Mouse (Mus musculus) neural tube, embryonic 14.5 days (tissue): ENCODE measurements at regions not wholly inside any gene's neighbourhood (a gene's known extent, or its start where the extent isn't known, plus 50 kb on each side); places are given as distances from the start of the nearest gene placed in this dataset.
A peak's percentile ranks its signal among the peaks of the same experiment; 100 is the strongest.

Experiments
- ATAC-seq: fragments of 200-750 bp; cut with Nextera tagmentation; 2 replicates; pipeline ENCODE4 v1.8.0; 2017; ENCODE audit warnings: low read depth, mild to moderate bottlenecking, moderate TSS enrichment, moderate library complexity
- H3K27ac ChIP-seq: fragments of 300-500 bp; sonication (generic); 2 replicates; pipeline ENCODE4 v1.5.1; 2014; ENCODE audit warnings: low read depth, mild to moderate bottlenecking, control low read depth, low read length, moderate library complexity, mixed read lengths
- H3K27me3 ChIP-seq: fragments of 300-500 bp; sonication (generic); 2 replicates; pipeline ENCODE4 v1.6.1; 2014; ENCODE audit warnings: low read length; ENCODE audit not compliant: control insufficient read depth, insufficient read depth
- H3K36me3 ChIP-seq: fragments of 300-500 bp; sonication (generic); 2 replicates; pipeline ENCODE4 v1.6.1; 2014; ENCODE audit warnings: low read length, mixed read lengths; ENCODE audit not compliant: control insufficient read depth, insufficient read depth
- H3K4me1 ChIP-seq: fragments of 300-500 bp; sonication (generic); 2 replicates; pipeline ENCODE4 v1.6.1; 2014; ENCODE audit warnings: low read length; ENCODE audit not compliant: control insufficient read depth, insufficient read depth
- H3K4me2 ChIP-seq: fragments of 300-500 bp; sonication (generic); 2 replicates; pipeline ENCODE4 v1.6.1; 2014; ENCODE audit warnings: mild to moderate bottlenecking, low read depth, low read length, control low read depth
- H3K4me3 ChIP-seq: fragments of 300-500 bp; sonication (generic); 2 replicates; pipeline ENCODE4 v1.5.1; 2014; ENCODE audit warnings: low read depth, low read length, control low read depth, mixed read lengths
- H3K9ac ChIP-seq: fragments of 300-500 bp; sonication (generic); replicated peaks from 2 replicates; pipeline ENCODE4 v1.6.1; 2014; ENCODE audit warnings: low read depth, mild to moderate bottlenecking, control low read depth, low read length, mixed read lengths
- H3K9me3 ChIP-seq: fragments of 300-500 bp; sonication (generic); 2 replicates; pipeline ENCODE4 v1.6.1; 2016; ENCODE audit warnings: low read length; ENCODE audit not compliant: control insufficient read depth
- WGBS: fragments of 180-500 bp; shearing (Covaris S2); extraction: QIAGEN DNeasy Blood & Tissue Kit; methylation state at CpG from one replicate; pipeline ENCODE4 v1.1.7; 2014; 5-methylcytosine and 5-hydroxymethylcytosine counted together

GRCm38 (mm10) chr8:26590591-26591212 is 386.4 kb upstream of the Zfp703 start:
- Histone ChIP-seq H3K9me3 (no peaks in the 10 kb centered on the region), H3K9ac (no peak overlapping the region), H3K36me3 (no peaks in the 10 kb centered on the region), H3K4me2 (no peak overlapping the region), H3K4me3 (no peak overlapping the region), H3K27me3 (no peaks in the 10 kb centered on the region), H3K27ac (no peak overlapping the region), H3K4me1 (peaks cover 19% of the 10 kb centered on the region)
- WGBS, result 82% methylated on average over 2 of the region's 2 CpGs
- ATAC-seq, result no peak

DNA sequence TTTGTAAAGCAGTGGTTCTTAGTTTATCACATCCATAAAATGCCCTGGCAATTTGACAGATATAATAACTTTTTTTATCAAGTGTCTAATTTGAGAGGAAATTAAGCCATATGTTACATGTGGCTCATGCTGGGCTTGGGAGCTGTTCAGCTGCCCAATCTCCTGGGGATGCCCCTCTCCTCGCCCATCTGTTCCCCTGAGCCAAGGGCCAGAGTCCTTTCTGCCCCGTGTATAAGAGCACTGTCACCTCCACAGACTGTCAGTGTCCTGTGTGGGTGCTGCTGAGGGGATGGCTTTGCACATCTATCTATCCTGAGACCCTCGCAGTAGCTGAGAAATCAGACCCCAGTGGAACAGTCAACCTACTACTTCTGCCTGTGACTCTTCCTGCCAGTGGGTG is 385.9 kb upstream of the Zfp703 start:
- WGBS, result 45% methylated on average over 3 of the region's 3 CpGs
- Histone ChIP-seq H3K9ac (no peak overlapping the region), H3K4me2 (no peak overlapping the region), H3K27me3 (no peaks in the 10 kb centered on the region), H3K4me1 (peaks cover 23% of the 10 kb centered on the region), H3K36me3 (no peaks in the 10 kb centered on the region), H3K4me3 (no peak overlapping the region), H3K9me3 (no peaks in the 10 kb centered on the region), H3K27ac (no peak overlapping the region)
- ATAC-seq, result no peak

DNA sequence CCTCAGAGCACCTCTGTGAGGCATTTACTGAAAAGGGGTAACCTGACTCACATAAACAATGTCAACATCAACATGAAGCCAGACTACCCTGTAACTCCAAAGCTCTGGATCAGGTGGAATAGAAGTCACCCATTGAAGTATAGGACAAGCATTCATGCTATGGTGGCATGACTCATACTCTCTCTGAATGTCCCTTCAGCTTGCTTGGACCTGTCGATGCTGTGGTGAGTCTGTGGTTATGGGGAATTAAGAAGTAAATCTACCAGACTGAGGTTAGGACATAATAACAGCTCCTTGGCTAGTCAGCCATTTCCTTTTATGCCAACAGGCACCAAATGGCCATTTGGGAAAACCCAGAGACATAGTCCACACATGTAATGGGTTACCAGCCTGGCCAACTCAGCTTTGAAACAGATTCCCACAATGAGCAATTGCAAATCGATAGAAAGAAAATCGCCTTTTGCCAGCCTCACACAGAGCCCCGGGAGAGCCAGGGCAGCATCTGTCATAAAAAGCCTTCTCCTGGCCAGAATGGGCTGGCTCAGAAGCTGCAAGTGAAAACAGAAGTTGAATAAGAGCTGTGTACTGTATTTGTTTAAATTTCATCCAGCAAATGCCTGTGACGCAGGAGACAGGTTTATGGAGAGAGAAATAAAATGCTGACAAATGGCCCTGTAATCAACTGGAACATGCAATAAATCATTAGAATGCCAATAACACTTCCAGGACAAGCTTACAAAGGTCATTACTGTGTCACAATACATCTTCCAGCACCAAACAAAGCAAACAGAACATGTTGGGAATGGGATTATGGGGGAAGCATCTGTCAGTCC is 383.4 kb upstream of the Zfp703 start:
- Histone ChIP-seq H3K4me3 (no peak overlapping the region), H3K27ac (no peak overlapping the region), H3K27me3 (no peaks in the 10 kb centered on the region), H3K4me2 (no peak overlapping the region), H3K4me1 (peaks cover 28% of the 10 kb centered on the region), H3K36me3 (no peaks in the 10 kb centered on the region), H3K9me3 (no peaks in the 10 kb centered on the region), H3K9ac (no peak overlapping the region)
- ATAC-seq, result peak; percentile 31
- 15% methylated on average over 5 of the region's 5 CpGs for WGBS

DNA sequence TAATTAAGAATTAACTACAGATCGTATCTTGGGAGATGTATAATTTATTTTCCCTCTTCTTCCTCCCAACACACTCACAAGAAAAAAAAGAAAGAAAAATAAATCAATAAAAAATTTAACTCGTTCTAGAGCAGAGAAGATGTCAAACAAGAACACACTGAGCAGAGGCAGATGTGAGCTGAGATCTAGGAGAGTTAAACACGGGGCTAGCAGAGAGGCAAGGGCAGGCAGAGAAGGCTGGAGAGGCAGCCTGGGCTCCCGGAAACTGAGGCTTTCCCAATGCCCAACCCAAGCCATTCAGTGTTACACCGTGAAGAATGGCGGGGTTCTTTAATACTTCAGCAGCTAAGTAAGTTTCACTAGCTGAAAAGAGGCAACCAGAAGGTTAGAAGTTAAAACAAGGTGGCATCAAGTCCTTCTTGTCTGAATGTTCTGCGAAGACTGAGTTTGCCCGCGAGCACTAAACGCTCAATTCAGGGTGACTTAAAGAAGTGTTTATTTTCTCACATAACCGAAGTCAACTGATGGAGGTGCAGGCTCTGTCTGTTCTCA is 382.7 kb upstream of the Zfp703 start:
- H3K27me3 ChIP-seq, result no peaks in the 10 kb centered on the region
- no peaks in the 10 kb centered on the region for H3K36me3 ChIP-seq
- 44% methylated on average over 11 of the region's 11 CpGs for WGBS
- no peak overlapping the region for H3K9ac ChIP-seq
- ATAC-seq, result no peak
- no peak overlapping the region for H3K4me3 ChIP-seq
- H3K4me1 ChIP-seq, result peaks cover 28% of the 10 kb centered on the region
- no peak overlapping the region for H3K27ac ChIP-seq
- no peak overlapping the region for H3K4me2 ChIP-seq
- H3K9me3 ChIP-seq, result no peaks in the 10 kb centered on the region

- 16% methylated on average over 13 of the region's 13 CpGs for WGBS
- peak overlapping the region; percentile 17; the same call in 1 of the 2 replicates for H3K4me2 ChIP-seq
- no peak overlapping the region for H3K4me3 ChIP-seq
- no peaks in the 10 kb centered on the region for H3K27me3 ChIP-seq
- H3K27ac ChIP-seq, result no peak overlapping the region; the same call in 1 of the 2 replicates
- H3K36me3 ChIP-seq, result no peaks in the 10 kb centered on the region
- peaks cover 28% of the 10 kb centered on the region for H3K4me1 ChIP-seq
- peak; percentile 75 for ATAC-seq
- H3K9me3 ChIP-seq, result no peaks in the 10 kb centered on the region
- no peak overlapping the region for H3K9ac ChIP-seq
Measured at GRCm38 (mm10) chr8:26595431-26596018, 381.6 kb upstream of the Zfp703 start.

DNA sequence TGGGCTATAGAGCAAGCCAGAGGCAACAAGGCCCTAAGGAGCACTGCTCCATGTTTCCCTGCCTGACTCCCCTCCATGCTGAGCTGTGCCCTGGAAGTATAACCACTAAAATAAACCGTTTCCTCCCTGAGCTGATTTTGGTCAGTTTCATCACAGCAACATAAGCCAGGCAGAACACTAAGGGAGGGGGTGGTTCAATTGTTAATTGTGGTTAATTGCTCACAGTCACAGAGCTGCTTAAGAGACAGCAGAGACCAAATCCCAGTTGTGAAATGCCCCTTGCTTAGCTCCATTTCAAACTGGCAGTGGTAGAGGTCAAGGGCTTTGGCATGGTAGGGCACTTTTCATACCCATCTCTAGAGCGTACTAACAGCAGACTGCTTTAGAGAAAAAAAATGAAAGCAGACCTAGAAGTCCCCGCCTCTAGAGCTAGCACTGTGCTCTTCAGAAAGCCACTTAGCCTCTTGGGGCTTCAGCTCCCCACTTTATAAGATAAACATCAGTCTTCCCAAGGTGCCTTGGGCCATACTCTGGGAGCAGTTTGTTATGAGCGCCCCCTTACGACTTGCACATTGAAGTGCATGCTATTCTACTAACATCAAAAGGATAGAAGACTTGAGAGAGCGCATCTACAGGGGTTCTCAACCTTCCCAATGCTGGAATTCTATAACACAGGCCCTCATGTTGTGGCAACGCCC is 380.3 kb upstream of the Zfp703 start:
- H3K36me3 ChIP-seq, result no peaks in the 10 kb centered on the region
- H3K4me3 ChIP-seq, result no peak overlapping the region
- no peak overlapping the region for H3K27ac ChIP-seq
- no peak overlapping the region for H3K4me2 ChIP-seq
- no peaks in the 10 kb centered on the region for H3K27me3 ChIP-seq
- H3K4me1 ChIP-seq, result peaks cover 28% of the 10 kb centered on the region
- H3K9ac ChIP-seq, result no peak overlapping the region
- H3K9me3 ChIP-seq, result no peaks in the 10 kb centered on the region
- no peak for ATAC-seq
- 66% methylated on average over 7 of the region's 7 CpGs for WGBS

- H3K36me3 ChIP-seq, result no peaks in the 10 kb centered on the region
- ATAC-seq, result no peak
- no peaks in the 10 kb centered on the region for H3K27me3 ChIP-seq
- peaks cover 27% of the 10 kb centered on the region for H3K4me1 ChIP-seq
- no peak overlapping the region for H3K4me2 ChIP-seq
- no peaks in the 10 kb centered on the region for H3K9me3 ChIP-seq
- no peak overlapping the region for H3K9ac ChIP-seq
- no peak overlapping the region for H3K4me3 ChIP-seq
- WGBS, result 94% methylated on average over 8 of the region's 8 CpGs
- no peak overlapping the region for H3K27ac ChIP-seq
Measured at GRCm38 (mm10) chr8:26598520-26598919, 378.6 kb upstream of the Zfp703 start.

- Histone ChIP-seq H3K27me3 (no peaks in the 10 kb centered on the region), H3K9ac (no peak overlapping the region), H3K4me1 (peaks cover 13% of the 10 kb centered on the region), H3K4me2 (no peak overlapping the region), H3K9me3 (no peaks in the 10 kb centered on the region), H3K4me3 (no peak overlapping the region), H3K27ac (no peak overlapping the region), H3K36me3 (no peaks in the 10 kb centered on the region)
- no peak for ATAC-seq
- 95% methylated on average over 9 of the region's 9 CpGs for WGBS
Measured at GRCm38 (mm10) chr8:26600127-26600526, 377.0 kb upstream of the Zfp703 start.
